Mouse (Mus musculus) heart, postnatal 0 days (tissue): ENCODE results near the gene Cela3b. TPM values are rescaled to one million over a fixed set of nuclear protein-coding genes. Genes with fewer than 3 reads are reported as not detected.
A peak's percentile ranks its signal among the peaks of the same experiment; 100 is the strongest.

Source experiments
- ATAC-seq: fragments of 200-750 bp; cut with Nextera tagmentation; 2 replicates; pipeline ENCODE4 v1.8.0; 2017; ENCODE audit warnings: low read depth, moderate number of reproducible peaks, moderate library complexity; ENCODE audit not compliant: insufficient read depth
- DNase-seq: peaks from one replicate; pipeline ENCODE4 v3.0.0-alpha.2; 2016; ENCODE audit warnings: low spot score
- H3K27ac ChIP-seq: fragments of 300-500 bp; sonication (generic); 2 replicates; pipeline ENCODE4 v1.5.1; 2014; ENCODE audit warnings: low read depth, mild to moderate bottlenecking
- H3K27me3 ChIP-seq: fragments of 300-500 bp; sonication (generic); 2 replicates; pipeline ENCODE4 v1.6.1; 2014; ENCODE audit warnings: low read length, mixed read lengths; ENCODE audit not compliant: control insufficient read depth, insufficient read depth
- H3K36me3 ChIP-seq: fragments of 300-500 bp; sonication (generic); replicated peaks from 2 replicates; pipeline ENCODE4 v1.6.1; 2014; ENCODE audit warnings: low read length, mixed read lengths; ENCODE audit not compliant: control insufficient read depth, insufficient read depth
- H3K4me1 ChIP-seq: fragments of 300-500 bp; sonication (generic); 2 replicates; pipeline ENCODE4 v1.6.1; 2014; ENCODE audit warnings: antibody characterized with exemption; ENCODE audit not compliant: control insufficient read depth, insufficient read depth
- H3K4me2 ChIP-seq: fragments of 300-500 bp; sonication (generic); 2 replicates; pipeline ENCODE4 v1.6.1; 2014; ENCODE audit warnings: low read depth, mild to moderate bottlenecking, low read length, moderate library complexity
- H3K4me3 ChIP-seq: fragments of 300-500 bp; sonication (generic); 2 replicates; pipeline ENCODE4 v1.5.1; 2014; ENCODE audit warnings: low read depth, low read length
- H3K9ac ChIP-seq: fragments of 300-500 bp; sonication (generic); replicated peaks from 2 replicates; pipeline ENCODE4 v1.6.1; 2014; ENCODE audit warnings: low read depth, low read length, mixed read lengths
- H3K9me3 ChIP-seq: fragments of 300-500 bp; sonication (generic); replicated peaks from 2 replicates; pipeline ENCODE4 v1.6.1; 2016; ENCODE audit warnings: low read length; ENCODE audit not compliant: control insufficient read depth
- CTCF ChIP-seq: IDR thresholded peaks from 2 replicates; pipeline ENCODE4 v1.5.1; 2016; ENCODE audit warnings: antibody characterized with exemption, control low read depth, low read depth
- EP300 ChIP-seq: IDR thresholded peaks from 2 replicates; pipeline ENCODE4 v1.6.1; 2016; ENCODE audit warnings: antibody characterized with exemption, low read depth
- WGBS: fragments of 180-500 bp; shearing (Covaris S2); extraction: QIAGEN DNeasy Blood & Tissue Kit; methylation state at CpG from one replicate; pipeline ENCODE4 v1.1.7; 2014; 5-methylcytosine and 5-hydroxymethylcytosine counted together
- polyA plus RNA-seq: library from polyadenylated mRNA; unstranded; fragments of >200 nt; fragmentation: Nextera tagmentation; extraction: Ambion mirVana; gene quantifications from 2 replicates; pipeline ENCODE4 v1.2.1, GENCODE M21; 2015
- total RNA-seq: library from RNA; depleted of rRNA; stranded (reverse); fragments of >200 nt; gene quantifications from 2 replicates; pipeline ENCODE4 v1.2.3, GENCODE M21; 2014; ENCODE audit warnings: low replicate concordance

The Cela3b gene
- total and polyA plus RNA-seq, 2 experiments from 2014 or later, result not detected

DNA sequence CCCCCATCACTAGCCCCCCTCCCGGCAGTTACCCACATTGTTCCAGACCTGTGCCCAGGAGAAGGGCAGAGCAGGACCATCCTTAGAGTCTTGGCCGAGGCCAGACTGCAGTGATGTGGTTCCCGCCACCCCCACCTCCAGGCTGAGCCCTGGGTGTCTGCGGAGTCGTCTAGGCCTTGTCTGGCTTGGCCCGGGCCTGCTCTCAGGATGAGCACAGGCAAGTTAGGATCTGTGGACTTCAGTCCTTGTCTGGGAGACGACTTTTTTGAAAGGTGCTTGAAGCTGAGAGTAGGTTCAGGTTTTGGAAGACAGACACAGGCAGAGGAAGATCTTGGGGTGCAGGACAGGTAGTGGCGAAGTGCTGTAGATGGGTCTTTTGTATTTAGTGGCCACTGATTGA is 41.0 kb upstream of the Cela3b start:
- peak overlapping the region; percentile 89 for H3K9ac ChIP-seq
- TF ChIP-seq EP300 (no peak), CTCF (no peak)
- 28% methylated on average over 8 of the region's 8 CpGs for WGBS

DNA sequence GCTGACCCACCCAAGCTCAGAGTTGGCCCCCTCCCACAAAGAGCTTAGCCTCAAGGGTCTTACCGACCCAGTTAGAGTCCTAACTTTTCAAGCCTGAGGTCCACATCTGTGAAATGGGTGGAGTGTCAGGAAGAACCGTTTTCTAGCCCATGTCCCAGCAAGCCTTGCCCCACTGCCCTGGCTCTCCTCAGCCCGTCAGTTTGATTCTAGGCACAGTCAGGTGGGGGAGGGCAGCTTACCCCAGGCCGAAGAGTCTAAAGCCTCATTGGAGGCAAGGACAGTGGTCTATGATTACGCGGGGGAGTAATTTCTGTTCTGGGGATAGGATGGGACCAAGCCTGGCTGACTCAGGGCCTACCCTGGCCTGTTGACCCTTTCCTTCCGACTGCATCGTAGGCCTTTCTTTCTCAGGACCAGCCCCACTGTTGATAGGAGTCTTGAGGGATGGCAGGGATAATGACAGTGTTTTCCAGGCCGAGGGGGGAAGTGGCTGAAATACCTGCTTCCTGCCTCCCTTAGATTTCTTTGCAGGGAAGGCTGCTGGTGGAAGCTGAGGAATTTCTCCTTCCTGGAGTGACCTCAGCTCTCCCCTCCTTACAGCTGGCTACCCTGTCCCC is 40.5 kb upstream of the Cela3b start:
- DNase-seq, result peak; percentile 51
- no peaks in the 10 kb centered on the region for H3K27me3 ChIP-seq
- TF ChIP-seq CTCF, result no peak
- TF ChIP-seq EP300, result peak; percentile 41; the same call in 1 of the 2 replicates
- no peaks in the 10 kb centered on the region for H3K9me3 ChIP-seq
- no peaks in the 10 kb centered on the region for H3K36me3 ChIP-seq
- H3K4me2 ChIP-seq, result peak overlapping the region; percentile 88
- ATAC-seq, result no peak
- WGBS, result 28% methylated on average over 9 of the region's 9 CpGs
- H3K4me1 ChIP-seq, result peaks cover 73% of the 10 kb centered on the region
- H3K9ac ChIP-seq, result peak overlapping the region; percentile 89
- H3K4me3 ChIP-seq, result peak overlapping the region; percentile 79
- H3K27ac ChIP-seq, result peak overlapping the region; percentile 91

More for the DNA sequence above, 41.0 kb upstream of the Cela3b start:
- ATAC-seq (no peak), DNase-seq (no peak)
- Histone ChIP-seq H3K27ac (peak overlapping the region; percentile 91), H3K4me1 (peaks cover 77% of the 10 kb centered on the region), H3K36me3 (no peaks in the 10 kb centered on the region), H3K27me3 (no peaks in the 10 kb centered on the region), H3K4me2 (peak overlapping the region; percentile 88), H3K4me3 (peak overlapping the region; percentile 79), H3K9me3 (no peaks in the 10 kb centered on the region)

DNA sequence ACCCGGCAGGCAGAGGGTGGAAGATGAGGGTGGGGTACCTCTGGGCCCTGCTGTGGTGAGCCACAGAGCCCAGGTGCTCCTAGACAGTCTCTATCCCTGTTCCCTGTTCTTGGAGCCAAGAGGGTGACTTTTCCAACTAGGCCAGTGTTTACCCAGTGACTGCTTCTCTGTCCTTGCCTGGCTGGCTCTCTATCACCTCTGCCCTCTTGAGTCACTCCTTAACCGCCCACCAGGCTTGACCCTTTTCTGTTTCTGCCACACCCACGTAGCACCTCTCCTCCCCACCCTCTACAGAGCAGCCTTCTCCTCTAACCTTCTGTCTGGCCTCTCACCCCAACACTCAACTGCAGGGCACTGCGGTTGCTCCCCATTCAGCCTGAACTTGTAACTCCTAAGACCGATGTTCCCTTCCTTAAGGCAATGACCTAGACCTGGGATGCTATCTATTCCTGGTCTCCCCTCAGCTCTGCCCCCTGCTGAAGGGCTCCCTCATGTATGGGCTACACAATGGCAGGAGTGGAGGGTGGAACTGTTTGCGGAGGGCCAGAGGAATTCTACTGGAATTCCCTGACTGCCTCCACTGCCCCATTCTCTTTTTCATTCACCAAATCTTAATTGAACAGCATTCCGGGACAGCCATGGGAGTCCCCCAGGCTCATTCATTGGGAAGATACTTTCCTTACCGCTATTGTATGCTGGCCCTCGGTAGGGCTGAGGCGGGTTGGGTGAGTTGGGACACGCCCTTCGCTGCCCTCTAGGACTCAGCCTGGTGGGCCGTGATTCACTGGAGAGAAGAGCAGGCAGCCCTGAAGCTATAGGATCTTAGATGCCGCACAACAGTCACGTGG is 39.7 kb upstream of the Cela3b start:
- H3K27ac ChIP-seq, result peak overlapping the region; percentile 91
- peak overlapping the region; percentile 89 for H3K9ac ChIP-seq
- no peak for TF ChIP-seq EP300
- 0 out of 2 replicates have a peak, but pooled peaks have one; percentile 13 for TF ChIP-seq CTCF
- peaks cover 66% of the 10 kb centered on the region for H3K4me1 ChIP-seq
- no peaks in the 10 kb centered on the region for H3K9me3 ChIP-seq
- no peak for ATAC-seq
- DNase-seq, result no peak
- no peaks in the 10 kb centered on the region for H3K27me3 ChIP-seq
- H3K36me3 ChIP-seq, result no peaks in the 10 kb centered on the region
- WGBS, result 19% methylated on average over 15 of the region's 15 CpGs
- peak overlapping the region; percentile 79 for H3K4me3 ChIP-seq
- peak overlapping the region; percentile 88 for H3K4me2 ChIP-seq

DNA sequence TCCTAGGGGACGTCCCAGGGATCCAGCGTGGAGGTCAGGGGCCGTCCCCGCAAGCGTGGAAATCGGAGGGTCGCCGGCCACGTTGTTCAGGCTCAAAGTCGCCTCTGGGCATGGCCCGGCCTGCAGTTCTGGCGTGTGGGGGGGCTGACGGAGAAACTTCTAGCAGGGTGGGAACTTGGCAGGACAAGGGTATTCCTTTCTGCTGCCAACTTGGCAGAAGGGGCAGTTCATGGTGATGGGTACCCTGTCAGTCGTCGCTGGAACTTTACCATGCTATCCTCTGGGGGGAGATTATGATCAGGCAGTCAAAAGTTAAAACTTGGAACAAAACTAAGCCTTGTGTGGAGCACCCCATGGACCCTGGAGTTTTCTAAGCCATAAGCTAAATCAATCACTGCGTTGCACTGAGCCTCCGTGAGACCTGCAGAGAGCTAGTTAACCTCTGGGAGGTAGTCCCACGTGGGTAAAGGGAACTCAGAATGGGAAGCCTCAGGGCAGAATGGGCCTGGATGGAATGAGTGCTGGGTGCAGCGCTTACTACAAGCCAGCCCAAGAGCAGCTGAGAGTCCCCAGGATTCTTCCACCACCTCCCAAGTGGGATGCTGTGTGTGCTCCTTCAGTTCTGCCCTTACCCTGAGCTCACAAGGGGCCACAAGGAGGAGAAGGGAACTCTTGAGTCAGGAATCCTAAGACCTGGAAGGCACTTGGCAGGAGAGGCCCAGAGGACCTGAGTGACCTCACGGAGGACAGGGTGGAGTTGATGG is 38.9 kb upstream of the Cela3b start:
- ATAC-seq (no peak), DNase-seq (peak; percentile 70)
- Histone ChIP-seq H3K4me1 (peaks cover 58% of the 10 kb centered on the region), H3K27me3 (no peaks in the 10 kb centered on the region), H3K4me3 (peak overlapping the region; percentile 79), H3K4me2 (peak overlapping the region; percentile 88), H3K9ac (peak overlapping the region; percentile 89), H3K36me3 (no peaks in the 10 kb centered on the region), H3K9me3 (no peaks in the 10 kb centered on the region), H3K27ac (peak overlapping the region; percentile 91)
- 2% methylated on average over 20 of the region's 20 CpGs for WGBS
- TF ChIP-seq EP300 (no peak), CTCF (no peak)
